Mouse (Mus musculus) kidney, postnatal 14 days (tissue): ENCODE measurements at regions not wholly inside any gene's neighbourhood (a gene's known extent, or its start where the extent isn't known, plus 50 kb on each side); places are given as distances from the start of the nearest gene placed in this dataset.
"Not testable (repeated sequence)": the region's sequence is repeated elsewhere in the genome, so short reads cannot be mapped to it uniquely, and the experiment has no call there.

Source experiments
- DNase-seq: peaks from one replicate; pipeline ENCODE4 v3.0.0; 2022; ENCODE audit warnings: mixed read lengths

- DNase-seq, result peak; percentile 8
Measured at GRCm38 (mm10) chr16:89718921-89719320, 147.9 kb upstream of the Krtap11-1 start.

- DNase-seq, result not testable (repeated sequence)
Measured at GRCm38 (mm10) chr16:89715716-89716115, 144.7 kb upstream of the Krtap11-1 start.

- DNase-seq, result no peak
Measured at GRCm38 (mm10) chr16:89704316-89704715, 133.3 kb upstream of the Krtap11-1 start.

GRCm38 (mm10) chr16:89703158-89703557 is 132.2 kb upstream of the Krtap11-1 start:
- peak; percentile 12 for DNase-seq

- DNase-seq, result no peak
Measured at GRCm38 (mm10) chr16:89702406-89702805, 131.4 kb upstream of the Krtap11-1 start.

GRCm38 (mm10) chr16:89701741-89702140 is 130.8 kb upstream of the Krtap11-1 start:
- no peak for DNase-seq

GRCm38 (mm10) chr16:89699710-89700109 is 128.7 kb upstream of the Krtap11-1 start:
- DNase-seq, result no peak

GRCm38 (mm10) chr16:89695833-89696232 is 124.8 kb upstream of the Krtap11-1 start:
- DNase-seq, result peak; percentile 64

GRCm38 (mm10) chr16:89695406-89695805 is 124.4 kb upstream of the Krtap11-1 start:
- no peak for DNase-seq

GRCm38 (mm10) chr16:89693321-89693720 is 122.3 kb upstream of the Krtap11-1 start:
- no peak for DNase-seq

- DNase-seq, result no peak
Measured at GRCm38 (mm10) chr16:89679438-89679837, 108.5 kb upstream of the Krtap11-1 start.

- DNase-seq, result no peak
Measured at GRCm38 (mm10) chr16:89678446-89679015, 107.5 kb upstream of the Krtap11-1 start.

- DNase-seq, result no peak
Measured at GRCm38 (mm10) chr16:89675009-89675785, 104.2 kb upstream of the Krtap11-1 start.

- DNase-seq, result no peak
Measured at GRCm38 (mm10) chr16:89674159-89674902, 103.3 kb upstream of the Krtap11-1 start.

- DNase-seq, result no peak
Measured at GRCm38 (mm10) chr16:89671188-89671726, 100.3 kb upstream of the Krtap11-1 start.

GRCm38 (mm10) chr16:89660071-89660470 is 89.1 kb upstream of the Krtap11-1 start:
- DNase-seq, result no peak

- no peak for DNase-seq
Measured at GRCm38 (mm10) chr16:89656036-89656435, 85.1 kb upstream of the Krtap11-1 start.

GRCm38 (mm10) chr16:89648651-89649050 is 77.7 kb upstream of the Krtap11-1 start:
- DNase-seq, result no peak

GRCm38 (mm10) chr16:89633917-89634601 is 63.1 kb upstream of the Krtap11-1 start:
- DNase-seq, result no peak

GRCm38 (mm10) chr16:89632114-89632622 is 61.2 kb upstream of the Krtap11-1 start:
- no peak for DNase-seq

- no peak for DNase-seq
Measured at GRCm38 (mm10) chr16:89631396-89632113, 60.6 kb upstream of the Krtap11-1 start.

- no peak for DNase-seq
Measured at GRCm38 (mm10) chr16:89625710-89626109, 54.7 kb upstream of the Krtap11-1 start.
